Mouse (Mus musculus) brain, embryonic 14.5 days (tissue): ENCODE measurements at regions not wholly inside any gene's neighbourhood (a gene's known extent, or its start where the extent isn't known, plus 50 kb on each side); places are given as distances from the start of the nearest gene placed in this dataset.

Experiments used
- DNase-seq: peaks from one replicate; pipeline ENCODE4 v3.0.0-alpha.2; 2011; ENCODE audit warnings: low read depth
- CTCF ChIP-seq: fragments of 200-500 bp; IDR thresholded peaks from 2 replicates; pipeline ENCODE4 v1.5.1; 2012; ENCODE audit warnings: inconsistent platforms, mild to moderate bottlenecking, moderate library complexity, borderline replicate concordance; ENCODE audit not compliant: insufficient read depth, insufficient read length; ENCODE audit errors: extremely low read depth
- POLR2A ChIP-seq: fragments of 200-500 bp; IDR thresholded peaks from 2 replicates; pipeline ENCODE4 v1.6.1; 2012; ENCODE audit warnings: mild to moderate bottlenecking, inconsistent platforms, borderline replicate concordance; ENCODE audit not compliant: poor library complexity, insufficient read depth, insufficient read length, severe bottlenecking; ENCODE audit errors: extremely low read depth

DNA sequence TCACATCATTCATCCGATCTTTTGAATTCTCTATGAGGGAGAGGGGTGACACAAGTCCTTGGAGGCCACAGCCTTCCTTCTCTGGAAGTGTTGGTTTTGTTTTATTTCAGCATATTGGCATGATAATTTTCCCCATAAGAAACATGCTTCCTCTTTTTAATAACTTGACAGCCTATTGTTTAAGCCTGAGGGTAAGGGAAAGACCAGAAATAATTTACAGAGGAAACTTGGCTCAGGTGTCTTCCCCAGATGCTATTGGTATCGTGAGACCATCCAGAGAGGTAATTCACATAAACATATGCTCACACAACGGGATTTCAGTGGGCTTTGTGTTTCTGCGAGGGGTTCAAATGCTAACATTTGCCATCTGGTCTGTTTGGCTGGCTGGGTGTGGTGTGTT, 212.0 kb downstream of the Sptssa start:
- peak; percentile 56 for DNase-seq
- TF ChIP-seq POLR2A, result no peak
- no peak for TF ChIP-seq CTCF

DNA sequence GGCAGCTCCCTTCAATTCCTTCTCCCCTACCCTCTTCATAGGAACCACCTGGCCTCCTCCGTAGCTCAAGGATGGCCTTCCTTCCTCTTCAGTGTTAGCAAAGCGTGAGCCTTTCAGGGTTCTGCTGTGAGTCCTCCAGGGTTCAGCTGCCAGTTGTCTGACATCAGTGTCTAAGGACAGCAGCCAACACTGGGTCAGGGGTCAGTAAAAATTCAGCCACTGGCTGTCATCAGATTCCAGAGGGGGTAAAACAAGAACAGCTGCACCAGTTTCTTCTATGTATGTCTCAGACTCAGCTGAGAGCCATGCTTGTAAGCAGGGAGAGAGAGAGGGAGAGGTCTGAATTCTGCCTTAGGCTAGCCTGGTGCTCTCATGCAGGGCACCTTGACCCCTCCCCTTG, 213.1 kb downstream of the Sptssa start:
- TF ChIP-seq CTCF (no peak), POLR2A (no peak)

DNA sequence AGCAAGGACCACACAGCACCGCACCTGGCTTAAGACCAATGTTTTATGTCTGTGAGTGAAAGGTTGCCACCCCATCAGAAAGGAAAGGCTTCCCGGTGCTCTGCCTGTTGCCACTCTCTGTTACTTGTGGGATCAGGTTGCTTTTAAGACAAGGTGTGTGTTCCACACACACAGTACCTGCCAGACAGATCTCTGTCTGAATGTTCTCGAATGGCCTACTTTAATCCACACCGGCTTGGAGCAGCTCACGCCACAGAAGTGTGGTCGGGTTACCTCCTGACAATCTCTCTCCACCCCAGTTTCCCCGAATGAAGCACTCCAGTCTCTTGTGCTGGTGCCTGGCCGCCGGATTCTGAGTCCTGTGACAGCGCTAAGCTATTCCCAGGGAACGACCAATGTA, 214.0 kb downstream of the Sptssa start:
- no peak for DNase-seq

More for the DNA sequence above, 213.1 kb downstream of the Sptssa start:
- DNase-seq, result no peak

GRCm38 (mm10) chr12:54440851-54441593, 215.4 kb downstream of the Sptssa start:
- TF ChIP-seq POLR2A (no peak), CTCF (no peak)
- peak; percentile 84 for DNase-seq

More for the DNA sequence above, 214.0 kb downstream of the Sptssa start:
- TF ChIP-seq CTCF (no peak), POLR2A (no peak)

DNA sequence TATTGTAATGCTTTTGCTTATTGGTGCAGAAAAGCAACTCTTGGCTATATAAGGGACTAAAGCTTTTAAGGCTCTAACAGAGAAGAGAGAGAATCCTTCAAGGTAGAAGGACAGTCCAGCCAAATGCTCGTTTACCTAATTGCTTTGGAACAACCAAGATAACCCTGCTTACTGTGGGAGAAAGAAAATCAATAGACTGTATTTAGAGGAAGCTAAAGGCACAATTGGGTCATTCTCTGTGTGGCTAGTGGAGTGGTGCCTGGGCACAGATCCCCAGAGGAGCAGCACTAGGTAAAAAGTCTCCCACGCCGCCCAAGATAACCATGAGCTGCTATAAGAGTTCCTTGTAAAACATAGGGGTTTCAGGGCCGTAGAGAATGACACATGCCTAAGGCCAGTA, 217.6 kb downstream of the Sptssa start:
- TF ChIP-seq CTCF, result no peak
- no peak for TF ChIP-seq POLR2A
- DNase-seq, result no peak

DNA sequence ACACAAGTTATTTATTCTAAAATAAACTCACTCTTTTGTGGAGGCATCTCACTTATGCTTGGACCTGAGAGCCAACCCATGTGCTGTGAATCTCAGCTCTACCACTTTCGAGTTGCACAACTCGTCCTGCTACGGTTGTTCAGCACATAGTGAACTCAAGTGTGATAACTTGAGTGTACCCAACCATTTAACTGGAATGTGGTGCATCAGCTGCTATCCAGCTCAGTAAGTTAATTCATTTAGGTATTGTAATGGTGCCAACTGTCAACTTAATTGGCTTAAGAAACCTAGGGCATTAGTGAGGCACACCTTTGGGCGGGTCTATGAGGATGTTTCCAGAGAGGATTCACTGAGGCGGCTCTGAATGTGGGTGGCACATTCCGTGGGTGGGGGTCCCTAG, 221.6 kb upstream of the Egln3 start:
- no peak for DNase-seq
- TF ChIP-seq CTCF (no peak), POLR2A (no peak)

DNA sequence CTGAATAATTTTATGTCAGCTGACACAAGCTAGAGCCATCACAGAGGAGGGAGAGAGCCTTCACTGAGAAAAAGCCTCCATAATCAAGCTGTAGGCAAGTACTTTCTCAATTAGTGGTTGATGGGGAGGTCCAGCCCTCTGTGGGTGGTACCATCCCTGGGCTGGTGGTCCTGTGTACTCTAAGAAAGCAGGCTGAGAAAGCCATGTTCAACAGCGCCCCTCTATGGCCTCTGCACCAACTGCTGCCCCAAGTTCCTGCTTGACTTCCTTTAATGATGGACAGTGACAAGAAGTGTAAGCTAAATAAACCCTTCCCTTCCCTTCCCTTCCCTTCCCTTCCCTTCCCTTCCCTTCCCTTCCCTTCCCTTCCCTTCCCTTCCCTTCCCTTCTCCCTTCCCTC, 211.2 kb upstream of the Egln3 start:
- no peak for DNase-seq
- TF ChIP-seq POLR2A (no peak), CTCF (no peak)

DNA sequence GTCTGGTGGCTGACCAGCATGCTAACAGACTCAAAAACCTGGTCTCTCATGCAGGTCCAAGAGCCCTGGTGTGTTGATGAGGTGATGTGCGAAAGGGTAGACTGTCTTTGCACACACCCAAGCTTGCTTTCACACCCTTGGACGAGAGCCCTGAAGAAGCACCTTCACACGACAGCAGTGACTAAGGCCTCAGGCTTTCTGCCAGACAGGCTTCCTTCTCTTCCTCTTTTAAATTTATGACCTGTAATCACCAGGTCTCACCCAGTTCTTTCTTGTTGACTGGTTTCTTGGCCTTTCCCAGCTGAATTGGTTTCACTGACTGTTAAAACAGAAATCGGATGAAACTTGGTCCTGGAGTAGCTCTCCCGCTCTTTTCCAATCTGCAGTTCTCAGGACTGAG, 210.5 kb upstream of the Egln3 start:
- no peak for DNase-seq
- no peak for TF ChIP-seq POLR2A
- no peak for TF ChIP-seq CTCF

GRCm38 (mm10) chr12:54410038-54410605, 206.5 kb upstream of the Egln3 start:
- TF ChIP-seq POLR2A, result no peak
- no peak for TF ChIP-seq CTCF
- DNase-seq, result peak; percentile 78

- no peak for DNase-seq
- no peak for TF ChIP-seq POLR2A
- TF ChIP-seq CTCF, result no peak
Measured at GRCm38 (mm10) chr12:54408906-54409305, 205.2 kb upstream of the Egln3 start.

DNA sequence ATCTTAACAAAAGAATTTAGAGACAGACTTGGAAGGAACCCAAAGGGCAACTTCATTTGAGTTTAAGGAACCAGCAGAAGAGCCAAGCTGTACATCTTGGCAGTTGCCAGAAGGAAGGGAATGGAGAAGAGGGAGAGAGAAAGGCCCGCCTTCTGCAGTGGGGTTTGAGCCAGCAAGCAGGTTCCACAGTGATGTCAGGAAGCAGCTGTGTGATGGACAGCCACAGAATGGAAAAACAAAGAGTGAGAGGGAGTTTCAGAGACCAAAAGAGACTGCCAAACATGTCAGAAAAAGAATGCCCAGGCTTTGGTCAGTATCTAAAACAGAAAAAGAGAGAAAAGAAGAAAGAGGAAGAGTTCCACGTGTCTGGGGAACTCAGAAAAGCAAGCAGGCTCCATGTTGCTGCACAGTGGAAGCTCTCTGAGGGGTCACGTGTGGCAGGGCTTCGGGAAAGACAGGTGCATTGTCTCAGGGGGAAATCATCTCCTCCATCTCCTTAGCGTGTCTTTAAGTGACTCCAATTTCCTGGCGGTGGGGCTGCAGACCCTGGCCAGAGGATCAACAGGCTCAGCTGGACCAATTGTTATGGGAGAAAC, 203.7 kb upstream of the Egln3 start:
- TF ChIP-seq CTCF (no peak), POLR2A (no peak)
- peak; percentile 51 for DNase-seq

- TF ChIP-seq POLR2A (no peak), CTCF (no peak)
- peak; percentile 67 for DNase-seq
Measured at GRCm38 (mm10) chr12:54405066-54405465, 201.4 kb upstream of the Egln3 start.

DNA sequence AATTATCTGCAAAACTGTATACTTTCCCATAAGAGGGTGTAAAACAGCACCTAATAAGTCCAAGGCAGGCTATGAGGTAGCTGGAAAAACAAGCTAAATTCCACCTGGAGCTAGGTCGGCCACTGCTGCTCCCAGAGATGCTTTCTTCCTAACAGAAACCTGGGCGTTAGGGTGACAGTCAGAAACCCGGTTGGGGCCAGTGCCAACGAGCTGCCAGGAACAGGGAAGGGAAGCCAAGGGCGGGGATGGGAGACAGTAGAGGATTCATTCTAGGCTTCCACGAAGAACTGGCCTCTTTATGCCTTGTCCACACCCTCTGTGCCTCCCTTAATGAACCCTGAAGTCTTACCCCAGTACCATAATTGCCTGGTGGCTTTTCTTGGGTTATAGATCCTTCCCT, 198.9 kb upstream of the Egln3 start:
- DNase-seq, result no peak

DNA sequence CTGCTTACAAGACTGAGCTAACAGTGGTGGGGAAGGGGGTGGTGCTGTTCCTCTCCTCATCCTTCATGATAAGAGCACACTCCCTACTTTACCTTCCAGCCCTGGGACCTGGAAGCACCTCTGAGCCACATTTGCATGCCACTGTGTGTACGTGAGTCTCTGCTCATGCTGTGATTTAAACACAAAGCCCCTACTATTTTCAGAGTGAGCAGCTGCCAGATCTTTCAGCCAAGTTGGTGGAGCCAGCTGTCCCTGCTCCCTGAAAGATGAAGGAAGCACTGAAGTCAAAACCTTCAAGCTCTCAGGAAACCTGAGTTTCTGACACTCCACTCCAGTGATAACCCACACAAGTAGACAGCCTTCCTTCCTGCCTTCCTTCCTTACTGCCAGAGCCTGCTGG, 198.0 kb upstream of the Egln3 start:
- DNase-seq, result peak; percentile 23
- TF ChIP-seq POLR2A (no peak), CTCF (no peak)

More for the DNA sequence above, 198.9 kb upstream of the Egln3 start:
- TF ChIP-seq CTCF, result no peak
- no peak for TF ChIP-seq POLR2A

GRCm38 (mm10) chr12:54400084-54400483, 196.4 kb upstream of the Egln3 start:
- TF ChIP-seq CTCF (no peak), POLR2A (no peak)
- DNase-seq, result no peak

DNA sequence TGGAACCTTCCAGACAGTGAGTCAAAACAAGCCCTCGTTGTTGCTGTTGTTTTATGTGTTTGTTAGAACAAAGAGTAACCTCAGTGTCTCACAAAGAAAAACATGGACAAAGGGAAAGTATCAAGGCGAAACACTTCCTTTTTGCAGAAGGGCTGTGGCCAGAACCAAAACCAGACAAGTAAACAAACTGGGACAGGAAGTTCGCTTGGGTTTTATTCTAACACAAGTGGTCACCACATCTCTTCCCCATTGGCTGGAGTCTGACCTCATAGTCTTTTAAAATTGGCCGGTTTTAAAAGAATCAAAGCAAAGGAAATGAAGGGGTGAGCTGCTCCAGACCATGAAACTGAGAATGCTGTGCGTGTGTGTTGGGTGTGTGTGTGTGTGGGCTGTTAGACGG, 194.4 kb upstream of the Egln3 start:
- TF ChIP-seq POLR2A, result no peak
- no peak for TF ChIP-seq CTCF
- DNase-seq, result no peak
